Mouse (Mus musculus): ENCODE results near the gene Rnf41. TPM values are rescaled to one million over a fixed set of nuclear protein-coding genes. Genes with fewer than 3 reads are reported as not detected.

Rnf41 gene
- polyA plus RNA-seq, 1 experiment: 37.4 TPM

GRCm38 (mm10) chr10:128409692-128410559 is 1.5 kb upstream of the Rnf41 start:
- Histone ChIP-seq H3K4me3 (ENCODE audit: low read depth, low read length) (peak overlapping the region; percentile 89), H3K27ac (ENCODE audit: insufficient read depth, low read length) (peak overlapping the region; percentile 57), H3K36me3 (ENCODE audit: control insufficient read depth, insufficient read depth, low read length, poor library complexity, severe bottlenecking) (0 out of 2 replicates have a peak, but pooled peaks cover 4% of the 10 kb centered on the region), H3K27me3 (ENCODE audit: control insufficient read depth, insufficient read depth, low read length, poor library complexity, severe bottlenecking) (no peaks in the 10 kb centered on the region), H3K4me1 (ENCODE audit: control insufficient read depth, insufficient read depth, low read length) (peaks cover 1% of the 10 kb centered on the region), H3K9me3 (replicated peaks; ENCODE audit: control insufficient read depth, insufficient read depth, low read length, poor library complexity, severe bottlenecking) (no peaks in the 10 kb centered on the region), H3K9ac (ENCODE audit: low read depth, poor library complexity, severe bottlenecking) (peak overlapping the region; percentile 79)
- no peak for TF ChIP-seq POLR2A (IDR thresholded peaks at IDR 0.05; ENCODE audit: insufficient read depth, low read length)
- TF ChIP-seq CTCF (IDR thresholded peaks at IDR 0.05; ENCODE audit: low read depth, low read length): peak; percentile 65
- TF ChIP-seq EP300 (IDR thresholded peaks at IDR 0.05; ENCODE audit: insufficient read depth, low read depth, low read length): 0 out of 2 replicates have a peak, but pooled peaks have one; percentile 52

- peaks cover 7% of the 10 kb centered on the region; the same call in 1 of the 2 replicates for H3K36me3 ChIP-seq (ENCODE audit: control insufficient read depth, insufficient read depth, low read length, poor library complexity, severe bottlenecking)
- no peak for TF ChIP-seq POLR2A (IDR thresholded peaks at IDR 0.05; ENCODE audit: insufficient read depth, low read length)
- no peak for TF ChIP-seq EP300 (IDR thresholded peaks at IDR 0.05; ENCODE audit: insufficient read depth, low read depth, low read length)
- TF ChIP-seq CTCF (IDR thresholded peaks at IDR 0.05; ENCODE audit: low read depth, low read length): no peak
- peak overlapping the region; percentile 71 for H3K9ac ChIP-seq (ENCODE audit: low read depth, poor library complexity, severe bottlenecking)
These were observed 954 bp upstream of the Rnf41 start for GRCm38 (mm10) chr10:128410560-128410845.

GRCm38 (mm10) chr10:128412055-128412381 is 561 bp downstream of the Rnf41 start:
- Histone ChIP-seq H3K9ac (ENCODE audit: low read depth, poor library complexity, severe bottlenecking) (peak overlapping the region; percentile 77), H3K36me3 (ENCODE audit: control insufficient read depth, insufficient read depth, low read length, poor library complexity, severe bottlenecking) (peaks cover 15% of the 10 kb centered on the region), H3K4me1 (ENCODE audit: control insufficient read depth, insufficient read depth, low read length) (peaks cover 1% of the 10 kb centered on the region), H3K27ac (ENCODE audit: insufficient read depth, low read length) (no peak overlapping the region), H3K9me3 (replicated peaks; ENCODE audit: control insufficient read depth, insufficient read depth, low read length, poor library complexity, severe bottlenecking) (no peaks in the 10 kb centered on the region), H3K4me3 (ENCODE audit: low read depth, low read length) (peak overlapping the region; percentile 73), H3K27me3 (ENCODE audit: control insufficient read depth, insufficient read depth, low read length, poor library complexity, severe bottlenecking) (no peaks in the 10 kb centered on the region)
- TF ChIP-seq POLR2A (IDR thresholded peaks at IDR 0.05; ENCODE audit: insufficient read depth, low read length) (no peak), CTCF (IDR thresholded peaks at IDR 0.05; ENCODE audit: low read depth, low read length) (no peak), EP300 (IDR thresholded peaks at IDR 0.05; ENCODE audit: insufficient read depth, low read depth, low read length) (no peak)

More at GRCm38 (mm10) chr10:128410560-128410845, 954 bp upstream of the Rnf41 start:
- peaks cover 1% of the 10 kb centered on the region for H3K4me1 ChIP-seq (ENCODE audit: control insufficient read depth, insufficient read depth, low read length)
- H3K4me3 ChIP-seq (ENCODE audit: low read depth, low read length): peak overlapping the region; percentile 50
- peak overlapping the region; percentile 57 for H3K27ac ChIP-seq (ENCODE audit: insufficient read depth, low read length)
- no peaks in the 10 kb centered on the region for H3K9me3 ChIP-seq (replicated peaks; ENCODE audit: control insufficient read depth, insufficient read depth, low read length, poor library complexity, severe bottlenecking)
- no peaks in the 10 kb centered on the region for H3K27me3 ChIP-seq (ENCODE audit: control insufficient read depth, insufficient read depth, low read length, poor library complexity, severe bottlenecking)

- Histone ChIP-seq H3K4me1 (ENCODE audit: control insufficient read depth, insufficient read depth, low read length) (peaks cover 1% of the 10 kb centered on the region), H3K36me3 (ENCODE audit: control insufficient read depth, insufficient read depth, low read length, poor library complexity, severe bottlenecking) (peaks cover 15% of the 10 kb centered on the region)
These were observed 1.1 kb downstream of the Rnf41 start for GRCm38 (mm10) chr10:128412558-128412957.

GRCm38 (mm10) chr10:128413076-128413475 is 1.6 kb downstream of the Rnf41 start:
- H3K36me3 ChIP-seq (ENCODE audit: control insufficient read depth, insufficient read depth, low read length, poor library complexity, severe bottlenecking): peaks cover 15% of the 10 kb centered on the region
- H3K9ac ChIP-seq (ENCODE audit: low read depth, poor library complexity, severe bottlenecking): no peak overlapping the region
- no peaks in the 10 kb centered on the region for H3K27me3 ChIP-seq (ENCODE audit: control insufficient read depth, insufficient read depth, low read length, poor library complexity, severe bottlenecking)
- H3K27ac ChIP-seq (ENCODE audit: insufficient read depth, low read length): no peak overlapping the region
- H3K4me3 ChIP-seq (ENCODE audit: low read depth, low read length): no peak overlapping the region
- no peak for TF ChIP-seq POLR2A (IDR thresholded peaks at IDR 0.05; ENCODE audit: insufficient read depth, low read length)
- TF ChIP-seq CTCF (IDR thresholded peaks at IDR 0.05; ENCODE audit: low read depth, low read length): no peak
- no peak for TF ChIP-seq EP300 (IDR thresholded peaks at IDR 0.05; ENCODE audit: insufficient read depth, low read depth, low read length)
- H3K9me3 ChIP-seq (replicated peaks; ENCODE audit: control insufficient read depth, insufficient read depth, low read length, poor library complexity, severe bottlenecking): no peaks in the 10 kb centered on the region
- peaks cover 1% of the 10 kb centered on the region for H3K4me1 ChIP-seq (ENCODE audit: control insufficient read depth, insufficient read depth, low read length)

More at GRCm38 (mm10) chr10:128412558-128412957, 1.1 kb downstream of the Rnf41 start:
- H3K9me3 ChIP-seq (replicated peaks; ENCODE audit: control insufficient read depth, insufficient read depth, low read length, poor library complexity, severe bottlenecking): no peaks in the 10 kb centered on the region
- TF ChIP-seq POLR2A (IDR thresholded peaks at IDR 0.05; ENCODE audit: insufficient read depth, low read length): no peak
- TF ChIP-seq CTCF (IDR thresholded peaks at IDR 0.05; ENCODE audit: low read depth, low read length): no peak
- no peak for TF ChIP-seq EP300 (IDR thresholded peaks at IDR 0.05; ENCODE audit: insufficient read depth, low read depth, low read length)
- no peaks in the 10 kb centered on the region for H3K27me3 ChIP-seq (ENCODE audit: control insufficient read depth, insufficient read depth, low read length, poor library complexity, severe bottlenecking)
- H3K9ac ChIP-seq (ENCODE audit: low read depth, poor library complexity, severe bottlenecking): peak overlapping the region; percentile 77
- no peak overlapping the region for H3K27ac ChIP-seq (ENCODE audit: insufficient read depth, low read length)
- H3K4me3 ChIP-seq (ENCODE audit: low read depth, low read length): no peak overlapping the region

- H3K4me1 ChIP-seq (ENCODE audit: control insufficient read depth, insufficient read depth, low read length): no peaks in the 10 kb centered on the region
These were observed 3.4 kb downstream of the Rnf41 start for GRCm38 (mm10) chr10:128414848-128415247.

More at GRCm38 (mm10) chr10:128414848-128415247, 3.4 kb downstream of the Rnf41 start:
- Histone ChIP-seq H3K27me3 (ENCODE audit: control insufficient read depth, insufficient read depth, low read length, poor library complexity, severe bottlenecking) (no peaks in the 10 kb centered on the region), H3K4me3 (ENCODE audit: low read depth, low read length) (no peak overlapping the region), H3K36me3 (ENCODE audit: control insufficient read depth, insufficient read depth, low read length, poor library complexity, severe bottlenecking) (peaks cover 21% of the 10 kb centered on the region), H3K9me3 (replicated peaks; ENCODE audit: control insufficient read depth, insufficient read depth, low read length, poor library complexity, severe bottlenecking) (no peaks in the 10 kb centered on the region), H3K9ac (ENCODE audit: low read depth, poor library complexity, severe bottlenecking) (no peak overlapping the region), H3K27ac (ENCODE audit: insufficient read depth, low read length) (no peak overlapping the region)
- TF ChIP-seq CTCF (IDR thresholded peaks at IDR 0.05; ENCODE audit: low read depth, low read length) (no peak), POLR2A (IDR thresholded peaks at IDR 0.05; ENCODE audit: insufficient read depth, low read length) (no peak), EP300 (IDR thresholded peaks at IDR 0.05; ENCODE audit: insufficient read depth, low read depth, low read length) (no peak)

All from ES-Bruce4 (cell line).